Mouse (Mus musculus): ENCODE measurements around the gene Asb1.
A peak's percentile ranks its signal among the peaks of the same experiment; 100 is the strongest.

- peak; percentile 98 for TF ChIP-seq CTCF (IDR thresholded peaks at IDR 0.05)
- TF ChIP-seq EP300 (IDR thresholded peaks at IDR 0.05) = no peak
These were observed 16.6 kb upstream of the Asb1 start for GRCm38 (mm10) chr1:91523759-91524158.

All from lung, postnatal 0 days (tissue).